Mouse (Mus musculus) layer of hippocampus, adult 8-10 months (tissue): ENCODE data around the gene Cep350. TPM values are rescaled to one million over a fixed set of nuclear protein-coding genes. Genes with fewer than 3 reads are reported as not detected.

Experiments used
- DNase-seq, 2 experiments: peaks; one replicate each; pipeline ENCODE4 v3.0.0; 2022; ENCODE audit warnings: low spot score in 2 of 2
- total RNA-seq, 4 experiments: library from RNA; stranded (reverse); gene quantifications; 2 replicates each; pipeline ENCODE4 v1.2.4; 2022

The Cep350 gene
- total RNA-seq, 4 experiments from 2014 or later, result 52.7 to 58.6 (median 55.4) TPM

GRCm38 (mm10) chr1:155810616-155811015 lies 162.4 kb downstream of the Cep350 start:
- DNase-seq, result no peak

- DNase-seq, result no peak
These were observed 163.2 kb downstream of the Cep350 start for GRCm38 (mm10) chr1:155809706-155810442.

- DNase-seq, result no peak
These were observed 164.8 kb downstream of the Cep350 start for GRCm38 (mm10) chr1:155808261-155808660.

- no peak for DNase-seq
These were observed 167.4 kb downstream of the Cep350 start for GRCm38 (mm10) chr1:155805607-155806006.

- no peak for DNase-seq
These were observed 171.8 kb downstream of the Cep350 start for GRCm38 (mm10) chr1:155801014-155801991.

GRCm38 (mm10) chr1:155798000-155798399 lies 175.1 kb downstream of the Cep350 start:
- DNase-seq, result no peak

GRCm38 (mm10) chr1:155797425-155797824 lies 175.6 kb downstream of the Cep350 start:
- no peak for DNase-seq

GRCm38 (mm10) chr1:155796757-155797405 lies 176.2 kb downstream of the Cep350 start:
- DNase-seq, result no peak

GRCm38 (mm10) chr1:155795791-155796233 lies 177.2 kb downstream of the Cep350 start:
- no peak for DNase-seq

Other genes starting within 250 kb of the Cep350 start
- gene Lhx4, start 221.6 kb downstream of the Cep350 start, total RNA-seq, result under 1 TPM in 1 of 4 experiments, not detected in 3; 0.05 TPM
- 10 to 100 TPM; 34.1 to 39.3 (median 36.6) TPM for gene Qsox1, start 160.4 kb downstream of the Cep350 start, total RNA-seq
- 10 to 100 TPM; 53.3 to 60.2 (median 56.6) TPM for gene Tor1aip2, start 62.1 kb upstream of the Cep350 start, total RNA-seq
- 10 to 100 TPM; 34.9 to 40.8 (median 37.5) TPM for gene Tor1aip1, start 63.2 kb upstream of the Cep350 start, total RNA-seq
- 10 to 100 TPM in 2 of 4 experiments, 1 to 10 TPM in 2; 9.3 to 15.2 (median 11.5) TPM for gene Fam163a, start 231.8 kb upstream of the Cep350 start, total RNA-seq